Mouse (Mus musculus) adrenal gland, adult 8-10 months (tissue): ENCODE measurements around the gene Gm8237. TPM values are rescaled to one million over a fixed set of nuclear protein-coding genes. Genes with fewer than 3 reads are reported as not detected.
"Not testable (repeated sequence)": the region's sequence is repeated elsewhere in the genome, so short reads cannot be mapped to it uniquely, and the experiment has no call there.

Experiments used
- DNase-seq: peaks from one replicate; pipeline ENCODE4 v3.0.0; 2022
- total RNA-seq, 4 experiments: library from RNA; stranded (reverse); gene quantifications; 2 replicates each; pipeline ENCODE4 v1.2.4; 2022

The Gm8237 gene
- under 1 TPM in 1 of 4 experiments, not detected in 3; 0.35 TPM for total RNA-seq

DNA sequence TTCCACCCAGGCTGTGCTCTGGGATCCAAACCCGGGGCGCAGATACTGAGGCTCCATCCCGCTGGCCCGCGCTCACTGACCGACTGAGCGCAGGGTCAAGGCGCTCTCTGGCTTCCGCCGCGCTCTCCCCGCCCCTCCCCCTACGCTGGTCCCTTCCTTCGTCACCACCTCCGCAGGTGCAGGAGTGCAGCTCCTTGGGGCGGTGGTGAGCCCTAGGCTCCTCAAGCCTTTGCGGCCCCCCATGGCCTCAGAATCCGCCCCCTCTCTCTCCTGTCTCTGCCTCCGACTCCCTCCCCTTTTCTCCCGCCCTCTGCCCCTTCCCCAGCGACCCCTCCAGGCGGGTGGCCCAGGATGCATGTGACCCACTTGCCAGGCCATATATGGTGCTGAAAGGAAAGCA is at the start of gene Gm8237:
Gene Gm8237, minus strand, starts transcription at position 142 of the 400 bp plus-strand sequence.
- DNase-seq: not testable (repeated sequence)

DNA sequence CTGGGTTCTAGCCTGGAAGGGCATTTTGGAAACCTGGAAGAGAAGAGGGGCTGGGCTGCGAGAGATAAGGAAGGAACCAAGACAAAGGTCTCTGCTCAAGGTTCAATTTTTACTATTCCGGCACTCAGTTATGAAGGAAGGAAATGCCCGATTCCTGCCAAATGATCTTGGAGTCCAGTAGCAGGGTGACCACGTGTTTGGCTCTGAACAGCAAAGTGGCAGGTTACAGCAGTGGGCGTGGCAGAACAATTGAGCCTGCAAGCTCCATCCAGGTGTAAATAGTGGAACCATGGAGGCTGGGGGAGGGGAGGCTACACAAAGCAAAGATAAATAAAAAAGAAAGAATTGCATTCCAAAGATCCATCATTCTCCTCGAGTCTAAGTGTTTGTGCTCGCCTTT is 43.1 kb upstream of the Gm8237 start:
- DNase-seq: not testable (repeated sequence)

DNA sequence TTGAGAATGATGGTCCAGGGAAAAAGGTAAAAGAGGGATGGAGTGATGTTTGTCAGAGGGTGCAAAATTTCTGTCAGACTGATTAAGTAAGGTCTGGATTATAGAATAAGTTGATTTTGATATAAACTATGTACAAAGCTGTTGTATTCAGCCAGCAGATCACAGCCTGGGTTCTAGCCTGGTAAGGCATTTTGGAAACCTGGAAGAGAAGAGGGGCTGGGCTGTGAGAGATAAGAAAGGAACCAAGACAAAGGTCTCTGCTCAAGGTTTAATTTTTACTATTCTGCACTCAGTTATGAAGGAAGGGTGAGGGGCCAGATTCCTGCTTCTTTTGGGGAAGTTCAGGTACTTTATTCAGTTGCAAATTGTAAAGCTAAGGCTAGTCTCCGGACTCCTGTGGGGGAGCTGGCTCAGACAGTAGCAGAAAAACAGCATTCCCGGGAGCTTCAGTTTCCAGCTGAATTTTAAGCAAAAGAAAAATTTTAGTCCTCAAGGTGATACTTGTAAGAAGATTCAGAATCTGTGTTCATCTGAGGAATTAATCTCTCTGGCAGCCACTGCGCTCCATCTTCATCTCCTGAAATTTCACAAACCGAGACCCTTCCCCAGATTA is 38.3 kb upstream of the Gm8237 start:
- DNase-seq: not testable (repeated sequence)

DNA sequence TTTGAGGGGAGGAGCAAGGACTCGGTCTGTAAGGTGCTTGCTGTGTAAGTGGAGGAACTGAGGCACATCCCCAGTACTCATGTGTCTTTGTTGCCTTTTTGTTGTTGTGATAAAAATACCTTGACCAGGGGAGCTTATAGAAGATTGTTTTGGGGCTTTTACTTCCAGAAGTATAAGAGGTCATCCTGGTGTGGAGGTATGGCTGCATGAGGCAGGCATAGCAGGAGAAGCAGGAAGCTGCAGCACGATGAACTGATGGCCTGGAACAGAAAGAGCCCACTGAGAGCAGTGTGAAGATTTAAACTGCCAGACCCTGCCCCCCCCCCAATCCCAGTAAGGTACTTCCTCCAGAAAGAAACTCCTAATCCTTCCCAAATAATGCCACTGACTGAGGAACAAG is 33.5 kb upstream of the Gm8237 start:
- DNase-seq: not testable (repeated sequence)

DNA sequence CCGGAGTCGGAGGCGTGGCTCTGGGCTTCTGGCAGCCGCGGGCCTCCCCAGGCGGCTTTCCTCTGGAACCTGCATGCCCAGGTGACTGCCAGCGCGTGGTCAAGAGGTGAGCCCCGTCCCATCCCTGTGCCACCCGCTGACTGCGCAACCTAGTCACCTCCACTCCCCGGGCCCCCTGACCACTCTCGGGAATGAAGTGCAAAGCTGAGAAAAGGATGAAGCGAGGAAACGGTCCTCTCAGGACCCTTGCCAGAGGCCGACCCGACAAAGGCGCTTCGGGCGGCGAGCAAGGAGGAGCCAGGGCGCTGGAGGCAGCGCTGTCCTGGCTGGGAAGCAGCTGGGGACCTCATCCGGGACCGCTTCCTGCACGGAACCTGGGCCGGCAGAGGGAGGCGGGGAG is 391 bp downstream of the Gm8237 start:
- not testable (repeated sequence) for DNase-seq

DNA sequence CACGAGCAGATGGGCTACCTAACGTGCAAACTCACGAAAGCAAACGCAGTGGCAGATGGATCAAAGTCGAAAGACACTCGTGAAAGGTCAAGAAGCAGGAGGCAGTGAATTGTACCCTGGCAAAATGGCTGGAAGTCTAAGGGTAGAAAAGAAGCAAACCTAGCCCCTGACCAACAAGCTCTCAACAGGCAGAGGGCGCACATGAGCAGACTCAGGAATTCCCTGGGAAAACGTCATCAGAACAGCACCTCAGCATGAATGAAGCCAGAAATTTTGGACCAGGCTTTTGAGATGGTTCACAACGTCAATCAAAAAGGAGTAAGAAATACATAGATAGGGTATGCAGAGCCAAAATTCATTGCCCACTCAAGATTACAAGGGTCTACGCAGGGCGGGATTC is 1.0 kb downstream of the Gm8237 start:
- DNase-seq: not testable (repeated sequence)

DNA sequence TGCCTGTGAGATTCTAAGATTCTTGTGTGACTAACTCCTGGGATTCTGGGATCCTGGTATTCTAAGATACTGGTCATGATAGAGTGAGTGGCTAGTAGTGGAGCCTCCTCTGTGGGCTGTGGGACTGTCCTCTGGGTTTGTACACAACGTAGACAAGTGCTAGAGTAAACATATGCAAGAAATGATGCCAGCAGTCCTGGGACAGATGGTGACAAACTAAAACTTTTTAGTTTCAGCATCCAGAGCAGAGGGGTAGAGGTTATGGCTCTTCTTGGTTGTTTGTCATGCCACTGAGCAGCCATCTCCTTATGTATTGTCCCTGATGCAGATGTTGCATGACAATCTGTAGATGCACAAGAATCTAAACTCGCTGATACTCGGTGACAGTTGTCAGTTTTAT is 24.3 kb downstream of the Gm8237 start:
- not testable (repeated sequence) for DNase-seq

DNA sequence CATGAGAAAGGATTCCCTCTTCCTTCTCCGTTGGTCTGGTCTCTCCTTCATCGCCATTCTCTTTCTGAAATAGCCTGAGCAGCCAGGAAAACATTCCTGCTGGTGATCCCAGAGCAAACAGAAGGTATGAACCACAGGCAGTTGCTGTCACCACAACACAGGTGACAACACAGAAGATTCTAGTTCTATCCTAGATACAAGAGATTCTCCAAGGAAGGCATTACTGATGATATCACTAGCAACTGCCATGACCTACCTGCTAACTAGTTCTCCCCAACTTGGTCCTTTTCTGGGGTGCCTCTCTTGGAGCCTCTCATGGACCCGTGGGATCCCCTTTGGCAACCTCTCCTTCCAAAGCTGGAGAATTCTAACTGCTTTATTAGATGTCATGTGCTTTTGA is 50.0 kb downstream of the Gm8237 start, which contains the start of gene Gm3424:
Gene Gm3424, minus strand, starts transcription at position 101 of the 400 bp plus-strand sequence.
- not testable (repeated sequence) for DNase-seq

DNA sequence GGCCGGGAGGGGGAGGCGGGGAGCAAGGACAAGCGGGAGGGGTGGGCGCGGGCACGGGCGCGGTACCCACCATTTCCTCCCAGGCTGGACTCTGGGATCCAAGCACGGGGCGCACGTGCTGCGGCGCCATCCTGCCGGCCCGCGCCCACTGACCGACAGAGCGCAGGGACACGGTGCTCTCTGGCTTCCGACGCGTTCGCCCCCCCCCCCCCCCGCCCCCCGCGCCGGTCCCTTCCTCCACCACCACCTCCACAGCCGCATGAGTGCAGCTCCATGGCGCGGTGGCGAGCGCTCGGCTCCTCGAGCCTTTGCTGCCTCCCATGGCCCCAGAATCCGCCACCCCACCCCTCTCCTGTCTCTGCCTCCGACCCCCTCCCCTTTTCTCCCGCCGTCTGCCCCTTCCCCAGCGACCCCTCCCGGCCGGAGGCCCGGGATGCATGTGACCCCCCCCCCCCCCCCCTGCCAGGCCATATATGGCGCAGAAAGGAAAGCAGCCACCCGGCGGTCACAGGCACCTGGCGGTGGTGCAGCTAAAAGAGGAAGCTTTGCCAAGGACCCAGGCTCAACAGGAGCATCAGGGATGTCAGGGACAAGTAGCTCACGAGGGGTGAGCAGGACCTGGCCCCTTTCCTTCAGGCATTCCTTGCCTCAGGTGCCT is 67.4 kb downstream of the Gm8237 start:
- not testable (repeated sequence) for DNase-seq

Other genes starting within 250 kb of the Gm8237 start
- gene Gm8265, start 247.4 kb downstream of the Gm8237 start, total RNA-seq: not detected
- not detected for gene Gm9603, start 192.9 kb downstream of the Gm8237 start, total RNA-seq
- under 1 TPM in 3 of 4 experiments, not detected in 1; 0.16 to 0.62 (median 0.32) TPM for gene Gm3373, start 138.8 kb downstream of the Gm8237 start, total RNA-seq
- gene Gm3383, start 72.4 kb downstream of the Gm8237 start, total RNA-seq: 1 to 10 TPM in 1 of 4 experiments, under 1 TPM in 1, not detected in 2; 0.21 to 1.4 TPM
- not detected for gene Gm3424, start 50.1 kb downstream of the Gm8237 start, total RNA-seq
- under 1 TPM in 2 of 4 experiments, not detected in 2; 0.22 to 0.59 TPM for gene Gm3248, start 81.4 kb upstream of the Gm8237 start, total RNA-seq
- not detected for gene Gm3453, start 98.8 kb upstream of the Gm8237 start, total RNA-seq
- gene Gm6337, start 177.9 kb upstream of the Gm8237 start, total RNA-seq: not detected
- gene Gm8206, start 213.6 kb upstream of the Gm8237 start, total RNA-seq: under 1 TPM in 2 of 4 experiments, not detected in 2; 0.31 to 0.34 TPM
- gene Gm3468, start 228.3 kb upstream of the Gm8237 start, total RNA-seq: under 1 TPM in 2 of 4 experiments, not detected in 2; 0.43 to 0.48 TPM
- gene Gm3476, start 245.4 kb upstream of the Gm8237 start, total RNA-seq: not detected